Mouse (Mus musculus) retina, postnatal 7 days (tissue): ENCODE data around the gene Atp5d.

ENCODE experiments used
- DNase-seq: peaks from one replicate; pipeline ENCODE4 v3.0.0-alpha.2; 2012; ENCODE audit warnings: low read depth, low spot score

Gene Atp5d

DNA sequence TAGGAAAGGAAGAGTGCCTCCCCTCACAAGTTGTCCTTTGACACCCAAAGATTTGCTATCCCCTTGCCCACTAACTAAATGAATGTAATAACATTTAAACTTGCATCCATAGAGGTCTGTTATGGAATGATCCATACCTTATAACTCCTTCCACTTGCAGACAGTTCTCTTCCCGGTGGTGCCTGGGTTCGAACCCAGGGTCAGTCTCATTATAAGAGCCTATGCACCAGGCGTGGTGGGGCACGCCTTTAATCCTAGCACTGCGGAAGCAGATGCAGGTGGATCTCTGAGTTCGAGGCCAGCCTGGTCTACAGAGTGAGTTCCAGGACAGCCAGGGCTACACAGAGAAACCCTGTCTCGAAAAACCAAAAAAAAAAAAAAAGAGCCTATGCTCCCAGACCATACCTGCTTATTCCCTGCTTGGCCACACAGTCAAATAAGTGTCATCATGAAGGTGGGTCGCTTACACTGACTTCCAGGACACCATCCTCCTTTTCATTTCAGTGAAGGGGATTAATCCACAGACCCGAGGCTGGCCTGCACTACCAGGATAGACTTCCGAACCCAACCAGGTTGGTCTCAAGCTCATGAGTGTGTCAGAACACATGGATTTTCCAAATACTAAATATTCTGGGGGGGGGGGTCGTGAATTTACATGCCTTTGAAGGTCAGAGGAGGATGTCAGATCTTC lies 1.7 kb downstream of the Atp5d start:
- DNase-seq, result no peak

DNA sequence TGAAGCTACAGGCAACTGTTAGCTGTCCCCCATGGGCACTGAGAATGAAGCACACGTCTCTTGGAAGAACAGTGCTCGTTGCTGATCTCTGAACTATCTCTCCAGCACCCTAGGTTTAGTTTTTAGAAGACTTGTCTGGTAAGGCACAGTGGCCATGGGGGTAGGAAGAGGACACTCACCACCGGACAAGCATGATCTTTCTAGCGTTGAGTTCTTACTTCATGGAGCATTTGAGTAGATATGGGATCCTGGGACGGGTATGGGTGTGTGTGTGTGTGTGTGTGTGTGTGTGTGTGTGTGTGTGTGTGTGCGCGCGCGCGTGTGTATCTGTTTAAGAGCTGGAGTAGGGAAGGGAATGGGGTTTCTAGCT lies 2.2 kb downstream of the Atp5d start, which contains the start of gene Cbarp:
TSS of gene Cbarp (minus strand) at position 170 of the 370 bp plus-strand sequence.
- DNase-seq, result no peak

DNA sequence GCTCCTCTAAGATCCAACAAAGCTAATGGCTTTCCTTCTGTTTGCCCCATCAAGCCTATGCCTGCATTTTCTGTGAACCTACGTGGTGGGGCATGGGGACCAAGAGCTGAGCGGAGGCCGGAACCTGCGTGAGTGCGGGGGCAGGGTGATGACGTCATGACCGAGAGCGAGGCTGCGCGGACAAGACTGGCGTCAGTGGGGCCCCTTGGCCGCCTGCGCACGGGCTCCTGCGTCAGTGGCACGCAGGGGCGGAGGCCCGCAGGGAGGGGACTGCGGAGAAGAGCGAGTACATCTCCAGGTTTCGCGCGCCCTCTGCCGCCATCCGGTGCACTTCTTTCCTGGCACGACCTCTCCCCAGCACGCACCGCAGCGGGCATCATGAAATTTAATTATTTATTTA lies 2.8 kb downstream of the Atp5d start:
- peak; percentile 85 for DNase-seq

DNA sequence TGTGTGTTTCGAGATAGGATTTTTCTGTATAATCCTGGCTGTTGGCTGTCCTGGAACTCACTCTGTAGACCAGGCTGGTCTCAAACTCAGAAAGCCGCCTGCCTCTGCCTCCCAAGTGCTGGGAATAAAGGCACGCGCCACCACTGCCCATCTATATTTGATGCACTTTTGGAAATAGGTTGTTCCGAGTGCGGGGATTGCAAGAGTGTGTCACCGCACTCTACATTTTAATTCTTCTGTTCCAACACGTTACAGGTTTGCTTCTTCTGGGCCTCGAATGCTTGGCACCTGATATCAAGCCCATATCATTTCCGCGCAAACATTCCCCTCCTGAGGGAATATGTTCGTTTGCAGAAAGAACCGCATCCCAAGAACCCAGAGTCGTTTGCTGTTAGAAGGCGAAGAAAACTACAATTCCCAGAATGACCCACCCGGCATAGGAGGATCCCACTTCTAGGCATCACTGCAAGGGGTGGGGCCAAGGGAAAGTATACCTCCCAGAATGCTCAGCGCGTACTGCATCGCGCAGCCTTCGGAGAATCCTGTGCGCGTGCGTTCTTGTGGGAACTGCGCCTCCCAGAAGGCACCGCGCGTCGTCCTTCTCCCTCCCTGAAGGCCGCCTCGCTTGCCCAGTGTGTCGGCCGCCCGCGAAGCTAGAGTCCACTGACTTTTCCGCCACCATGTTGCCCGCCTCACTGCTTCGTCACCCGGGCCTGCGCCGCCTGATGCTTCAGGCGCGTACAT lies 3.5 kb downstream of the Atp5d start:
- DNase-seq, result peak; percentile 97

DNA sequence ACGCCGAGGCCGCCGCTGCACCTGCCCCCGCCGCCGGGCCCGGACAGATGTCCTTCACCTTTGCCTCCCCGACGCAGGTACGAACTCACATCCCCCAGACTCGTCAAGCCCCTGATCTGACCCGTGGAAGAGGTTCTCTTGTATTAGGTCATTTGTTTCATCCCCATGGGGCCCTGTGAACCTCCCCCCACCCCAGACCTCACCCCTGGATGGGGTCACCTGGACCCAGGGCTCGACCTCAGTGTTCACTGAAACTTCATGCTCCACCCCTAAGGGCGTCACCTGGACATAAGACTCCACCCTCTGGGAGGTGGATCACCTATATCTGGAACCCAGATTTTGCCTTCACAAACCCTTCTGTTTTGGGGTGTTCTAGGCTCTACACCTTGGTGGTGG lies 4.1 kb downstream of the Atp5d start:
- no peak for DNase-seq

DNA sequence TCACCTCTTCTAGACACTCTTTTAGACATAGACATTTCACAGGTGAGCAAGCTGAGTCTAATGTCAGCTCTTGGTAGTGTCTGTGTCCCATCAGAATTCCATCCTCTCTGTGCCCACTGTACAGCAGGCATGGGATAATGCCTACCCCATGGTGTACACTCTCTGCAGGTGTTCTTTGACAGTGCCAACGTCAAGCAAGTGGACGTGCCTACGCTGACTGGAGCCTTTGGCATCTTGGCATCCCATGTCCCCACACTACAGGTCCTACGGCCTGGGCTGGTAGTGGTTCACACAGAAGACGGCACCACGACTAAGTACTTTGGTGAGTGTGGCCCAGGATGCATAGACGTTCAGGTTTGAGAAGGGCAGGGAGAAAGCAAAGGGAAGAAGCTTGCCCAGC lies 5.2 kb downstream of the Atp5d start:
- no peak for DNase-seq

DNA sequence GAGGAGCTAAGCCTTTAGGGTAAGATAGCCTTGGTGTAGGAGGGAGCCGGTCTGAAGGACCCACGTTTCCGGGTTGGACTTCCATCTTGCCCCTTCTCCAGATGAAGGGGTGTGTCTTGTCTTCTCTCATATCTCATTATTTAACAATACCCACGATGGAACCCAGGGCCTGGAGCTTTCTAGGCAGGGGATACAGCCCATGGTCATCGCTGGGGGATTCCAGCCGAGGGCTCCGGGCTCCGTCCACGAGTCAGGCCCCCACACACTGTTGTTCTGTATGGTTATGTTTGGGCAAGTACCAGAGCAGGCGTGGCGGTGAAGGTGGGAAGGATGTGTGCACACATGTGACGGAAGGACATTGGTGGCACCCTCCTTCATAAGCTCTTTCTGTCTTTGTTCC lies 5.7 kb downstream of the Atp5d start:
- no peak for DNase-seq

DNA sequence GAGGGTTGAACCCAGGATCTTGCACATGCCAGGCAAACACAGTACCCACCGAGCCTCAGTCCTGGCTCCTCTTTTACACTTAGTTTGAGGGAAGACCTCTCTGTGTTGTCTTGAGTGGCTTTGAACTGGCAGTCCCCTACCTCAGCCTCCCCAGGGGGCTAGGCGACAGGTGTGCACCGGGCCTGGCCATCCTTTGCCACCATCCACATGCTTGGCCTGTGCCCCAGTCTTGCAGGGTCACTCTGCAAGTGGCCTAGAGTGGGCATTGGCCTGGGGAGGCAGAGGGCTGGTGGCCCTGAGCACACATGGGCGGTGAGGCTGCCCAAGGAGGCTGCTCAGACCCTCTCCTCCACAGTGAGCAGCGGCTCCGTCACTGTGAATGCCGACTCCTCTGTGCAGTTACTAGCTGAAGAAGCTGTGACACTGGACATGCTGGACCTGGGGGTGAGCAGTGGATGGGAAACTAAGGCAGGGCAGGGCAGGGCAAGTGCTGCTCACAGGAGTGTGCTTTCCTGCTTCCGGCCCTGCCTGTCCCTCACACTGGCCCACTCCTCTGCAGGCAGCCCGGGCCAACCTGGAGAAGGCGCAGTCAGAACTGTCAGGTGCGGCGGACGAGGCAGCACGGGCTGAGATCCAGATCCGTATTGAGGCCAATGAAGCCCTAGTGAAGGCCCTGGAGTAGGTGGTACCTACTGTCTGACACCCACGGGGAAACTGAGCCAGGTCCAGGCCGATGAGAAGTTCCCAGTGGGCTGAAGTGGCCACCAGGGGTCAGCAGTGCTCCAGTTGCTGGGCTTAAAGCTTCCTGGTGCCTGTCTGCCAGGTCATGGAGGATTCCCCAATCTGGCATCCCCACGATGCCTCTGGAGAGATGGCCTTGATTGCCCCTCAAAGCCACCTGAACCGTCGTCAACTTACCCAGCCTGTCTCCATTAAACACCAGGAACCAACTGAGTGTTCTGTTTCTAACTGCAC lies 6.7 kb downstream of the Atp5d start:
- no peak for DNase-seq

DNA sequence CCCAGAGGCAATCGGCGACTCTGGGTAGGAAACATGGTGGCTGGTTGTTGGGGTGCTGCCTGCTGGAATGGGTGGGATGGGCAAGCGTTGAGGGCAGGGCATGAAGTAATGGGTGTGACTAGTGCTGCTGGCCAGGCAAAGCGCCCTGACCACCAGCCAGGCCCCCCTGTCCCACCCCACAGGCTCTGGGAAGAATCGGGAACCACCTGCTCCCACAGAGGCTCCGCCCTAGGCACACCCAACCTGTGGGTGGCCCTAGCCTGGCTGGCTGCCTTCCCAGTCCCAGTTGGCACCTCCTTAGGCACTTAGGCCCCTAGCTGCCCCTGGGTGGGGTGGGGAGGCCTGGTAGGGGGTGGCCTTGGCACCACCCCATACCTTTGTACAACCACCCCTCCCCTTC lies 7.5 kb downstream of the Atp5d start:
- DNase-seq, result no peak

DNA sequence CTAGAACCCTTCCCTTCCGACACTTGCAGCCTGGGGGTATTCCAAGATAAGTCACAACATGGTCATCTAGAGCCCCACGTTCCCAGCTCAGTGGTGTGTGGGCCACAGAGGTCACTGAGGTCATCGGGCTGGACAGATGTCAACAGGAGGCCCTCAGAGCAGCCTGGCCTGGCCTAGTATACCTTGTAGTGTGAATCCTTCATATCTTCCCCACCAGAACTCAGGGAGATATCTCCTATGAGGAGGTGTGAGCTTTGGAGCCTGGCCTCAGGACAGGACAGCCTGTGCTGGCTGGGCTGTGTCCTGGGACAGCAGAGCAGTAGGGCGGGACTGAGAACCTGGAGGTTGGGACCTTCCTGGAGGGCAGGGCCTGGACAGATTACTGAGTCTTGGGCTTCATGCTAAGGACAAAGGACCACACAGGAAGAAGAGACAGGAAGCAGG lies 8.2 kb downstream of the Atp5d start:
- DNase-seq, result no peak

DNA sequence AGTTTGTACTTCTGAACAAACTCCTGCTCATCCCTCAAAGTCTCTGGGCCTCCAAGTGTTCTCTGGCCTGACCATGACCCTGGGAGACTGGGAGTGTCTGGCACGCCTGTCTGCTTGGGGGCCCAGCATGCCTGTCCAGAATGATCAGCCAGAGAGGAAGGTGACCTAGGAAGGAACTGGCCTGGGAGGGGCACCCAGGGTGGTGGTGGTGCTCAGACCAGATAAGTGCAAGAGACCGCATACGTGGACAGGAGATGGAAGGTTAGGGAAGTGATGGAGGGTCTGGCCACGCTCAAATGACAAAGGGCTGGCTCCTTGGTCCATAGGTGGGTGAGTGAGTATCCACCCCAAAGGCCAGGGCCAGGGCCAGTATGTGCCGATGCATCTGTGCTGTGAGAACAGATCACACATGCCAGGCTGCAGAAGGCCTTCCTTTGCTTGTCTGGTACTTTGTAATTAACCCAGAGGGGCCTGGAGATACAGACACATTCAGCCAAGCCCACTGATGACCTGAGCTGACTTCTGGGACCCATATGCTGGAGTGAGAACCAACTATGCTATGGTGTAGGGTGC lies 8.8 kb downstream of the Atp5d start:
- DNase-seq, result no peak

DNA sequence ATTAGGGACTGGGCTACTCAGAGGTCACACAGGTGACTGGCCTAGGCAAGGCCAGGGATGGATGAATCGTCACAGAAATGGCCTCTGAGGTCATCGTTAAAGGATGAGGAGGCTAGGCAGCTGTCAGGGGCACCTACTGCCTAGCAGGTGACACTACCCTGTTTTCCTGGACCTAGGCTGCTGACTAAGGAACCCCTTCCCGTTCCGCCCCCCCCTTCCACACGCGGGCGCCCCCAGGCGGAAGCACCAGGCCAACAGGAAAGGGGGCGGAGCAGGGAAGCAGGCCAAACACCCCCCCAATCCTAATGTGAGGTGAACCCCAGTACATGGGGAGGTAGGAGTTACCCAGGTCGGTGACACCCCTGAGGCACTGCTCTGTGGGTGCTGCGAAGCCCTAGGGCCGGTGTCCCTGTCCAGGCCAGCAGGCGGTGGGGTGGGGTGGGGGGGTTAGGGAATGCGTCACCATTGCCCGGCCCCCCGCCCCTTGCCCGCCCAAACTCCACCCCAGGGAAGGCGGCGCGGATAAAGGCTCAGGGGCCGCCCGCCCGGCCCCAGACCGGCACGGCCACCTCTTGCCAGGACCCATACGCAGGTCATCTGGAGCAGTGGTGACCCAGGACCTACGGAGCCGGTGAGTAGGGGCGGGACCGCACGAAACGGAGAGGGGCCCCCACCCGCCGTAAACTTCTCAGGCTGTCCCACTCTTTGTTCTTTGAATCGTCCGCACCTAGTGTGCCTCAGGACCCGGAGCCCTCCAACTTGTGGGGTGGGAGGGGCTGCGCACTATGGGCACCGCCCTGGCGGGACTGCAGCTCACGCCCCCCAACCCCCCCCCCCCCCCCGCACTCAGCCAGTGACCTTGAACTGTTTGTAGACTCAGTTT lies 9.5 kb downstream of the Atp5d start, which contains the start of gene Midn:
TSS of gene Midn (plus strand) at position 554 of the 883 bp plus-strand sequence.
- no peak for DNase-seq

DNA sequence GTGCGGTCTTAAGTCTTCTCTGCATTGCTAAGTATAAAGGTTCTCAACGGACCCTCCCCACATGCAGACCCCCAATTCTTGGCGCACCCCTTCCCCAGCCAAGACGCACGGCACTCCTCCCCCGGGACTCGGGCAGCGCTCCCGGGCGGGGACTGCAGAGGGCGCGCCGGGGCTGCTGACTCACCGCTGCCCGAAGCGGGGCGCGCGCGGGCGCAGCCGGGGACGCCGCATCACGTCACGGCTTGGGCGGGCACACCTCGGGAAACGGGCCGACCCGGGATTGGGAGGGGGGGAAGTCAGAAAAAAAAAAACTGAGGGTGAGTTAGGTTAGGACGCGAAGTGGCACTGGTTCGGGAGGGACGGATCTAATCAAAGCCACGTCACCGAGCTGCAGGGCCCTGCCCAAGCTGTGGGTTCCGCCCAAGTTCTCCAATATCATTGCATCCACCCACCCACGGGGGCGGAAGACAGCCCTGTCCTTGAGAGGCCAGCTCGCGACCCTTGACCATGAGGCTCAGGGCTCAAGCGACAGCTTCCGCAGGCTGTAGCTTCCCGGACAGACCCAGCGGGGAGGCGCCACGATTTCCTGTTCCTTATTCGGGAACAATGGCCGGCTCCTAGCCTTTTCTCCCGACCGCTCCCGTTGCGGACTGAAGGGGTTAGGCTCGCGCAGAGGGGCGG lies 10.3 kb downstream of the Atp5d start:
- peak; percentile 81 for DNase-seq

DNA sequence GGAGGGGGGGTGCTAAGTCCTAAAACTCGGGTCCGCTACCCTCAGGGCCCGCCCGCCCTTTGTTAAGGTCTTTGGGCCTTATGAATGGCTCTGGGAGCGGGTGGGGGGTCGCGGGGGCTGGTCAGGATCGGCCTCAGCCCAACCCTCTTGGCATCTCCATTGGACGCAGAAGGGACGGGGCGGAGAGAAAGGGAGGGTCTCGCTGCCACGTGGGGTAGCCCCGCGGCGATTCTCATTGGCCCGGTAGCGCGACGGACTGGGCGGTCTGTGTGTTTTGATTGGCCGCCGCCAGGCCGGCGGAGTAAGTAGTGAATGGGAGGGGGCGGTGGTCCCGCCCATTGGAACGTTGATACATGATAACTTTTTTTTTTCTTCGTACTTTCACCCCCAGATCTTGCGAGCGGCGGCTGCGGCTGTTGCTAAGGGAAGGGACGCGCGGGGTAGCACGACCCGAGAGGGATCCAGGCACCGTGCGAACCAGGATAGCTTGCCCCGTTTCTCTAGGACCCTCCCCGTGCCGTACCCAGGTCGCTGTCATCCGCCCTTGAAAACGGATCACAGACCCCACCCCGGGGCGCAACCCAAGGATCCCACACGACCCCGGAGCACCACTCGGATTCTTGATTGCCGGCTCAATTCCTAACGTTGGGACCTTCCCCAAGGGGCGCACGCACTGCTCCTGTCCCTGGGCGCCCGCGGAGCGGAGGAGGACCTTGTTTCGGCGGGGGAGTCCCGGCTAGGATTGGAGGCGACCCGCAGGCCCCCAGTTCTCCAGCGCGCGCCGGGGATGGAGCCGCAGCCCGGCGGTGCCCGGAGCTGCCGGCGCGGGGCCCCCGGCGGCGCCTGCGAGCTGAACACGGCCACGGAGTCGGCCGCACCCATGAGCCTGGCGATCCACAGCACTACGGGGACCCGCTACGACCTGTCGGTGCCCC lies 11.1 kb downstream of the Atp5d start:
- DNase-seq, result peak; percentile 93

DNA sequence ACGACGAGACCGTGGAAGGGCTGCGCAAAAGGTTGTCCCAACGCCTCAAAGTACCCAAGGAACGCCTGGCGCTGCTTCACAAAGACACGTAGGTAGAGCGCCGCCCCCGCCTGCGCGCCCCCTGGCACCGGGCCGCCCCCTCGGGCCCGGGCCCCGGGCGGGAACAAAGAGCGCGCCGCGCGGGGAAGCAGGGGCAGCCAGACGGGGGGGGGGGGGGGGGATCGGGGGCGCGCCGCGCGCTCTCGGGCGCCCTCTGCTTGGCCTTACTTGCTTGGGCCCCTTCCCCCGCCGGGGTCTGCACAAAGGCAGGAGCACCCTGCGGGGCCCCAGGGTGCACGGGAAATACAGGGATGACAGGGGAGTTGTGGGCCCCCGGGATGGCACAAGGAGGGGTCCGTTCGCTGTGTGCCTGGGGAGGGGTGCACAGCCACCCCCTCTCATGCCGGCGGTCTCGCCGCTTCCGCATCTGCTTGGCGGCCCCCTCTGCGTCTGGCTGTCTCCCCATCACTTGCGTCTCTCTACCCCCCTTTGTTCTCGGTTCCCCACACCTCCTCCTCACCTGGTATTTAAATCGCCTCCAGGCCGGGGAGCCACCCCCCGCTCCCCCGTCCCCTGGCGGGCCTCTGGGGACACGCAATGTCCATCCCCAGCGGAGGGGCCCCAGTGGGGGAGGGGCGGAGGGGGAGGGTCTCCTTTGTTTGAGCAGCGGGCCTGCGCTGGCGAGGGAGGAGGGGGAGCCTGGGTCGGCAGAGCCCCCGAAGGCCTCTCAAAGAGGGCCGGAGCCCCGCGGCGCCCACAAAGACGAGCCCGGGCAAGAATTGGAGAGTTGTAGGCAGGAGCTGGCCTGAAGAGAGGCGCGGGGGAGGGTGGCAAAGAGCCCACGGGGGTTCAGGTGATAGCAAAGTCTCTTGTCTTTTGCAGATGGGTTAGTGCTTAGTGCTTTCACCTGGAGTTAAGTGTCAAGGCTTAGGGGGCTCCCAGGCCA lies 12.1 kb downstream of the Atp5d start:
- DNase-seq, result no peak

DNA sequence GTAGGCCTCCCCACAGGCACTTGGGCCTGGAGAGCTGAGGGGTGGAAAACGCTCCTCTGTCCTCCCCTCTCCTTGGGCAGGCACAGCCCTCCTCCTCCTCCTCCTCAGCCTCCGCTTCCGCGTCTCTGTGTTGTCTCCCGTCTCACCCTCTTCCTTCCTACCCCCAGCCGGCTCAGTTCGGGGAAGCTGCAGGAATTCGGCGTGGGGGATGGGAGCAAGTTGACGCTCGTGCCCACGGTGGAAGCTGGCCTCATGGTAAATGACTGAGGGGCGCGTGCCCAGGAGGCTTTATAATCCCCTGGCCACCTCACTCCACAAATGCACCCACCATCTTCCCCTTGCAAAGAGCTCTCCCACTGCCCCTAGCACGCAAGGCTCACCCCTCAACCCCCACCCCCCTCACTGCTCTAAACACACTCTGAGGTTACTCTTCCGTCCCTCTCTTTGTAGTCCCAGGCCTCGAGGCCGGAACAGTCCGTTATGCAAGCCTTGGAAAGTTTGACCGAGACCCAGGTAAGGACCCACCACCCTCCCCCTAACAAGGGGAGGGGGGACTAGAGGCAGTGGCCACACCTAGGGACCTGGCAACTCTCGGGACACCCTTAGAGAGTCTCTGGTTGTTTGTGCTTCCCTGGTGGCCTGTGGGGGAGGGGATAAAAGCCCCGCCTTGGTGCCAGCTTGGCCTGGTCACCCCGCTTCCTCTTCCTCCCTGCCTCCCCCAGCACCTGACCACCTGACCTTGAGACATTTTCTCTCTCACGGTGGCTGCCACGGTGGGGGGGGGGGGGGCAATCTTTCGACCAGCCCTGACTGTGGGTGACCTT lies 13.0 kb downstream of the Atp5d start:
- DNase-seq, result no peak
